Mouse (Mus musculus) liver, embryonic 14.5 days (tissue): ENCODE data around the gene Gm20431.

ENCODE experiments used
- CTCF ChIP-seq: IDR thresholded peaks from 2 replicates; pipeline ENCODE4 v1.5.1; 2016; ENCODE audit warnings: antibody characterized with exemption, low read depth, control low read depth
- EP300 ChIP-seq: IDR thresholded peaks from 2 replicates; pipeline ENCODE4 v1.6.1; 2016; ENCODE audit warnings: antibody characterized with exemption, low read depth

GRCm38 (mm10) chr2:167665972-167666713 lies 4.8 kb upstream of the Gm20431 start:
- TF ChIP-seq EP300 = no peak
- no peak for TF ChIP-seq CTCF
